Mouse (Mus musculus): Measurements from ENCODE around the gene Lhfp.
A peak's percentile ranks its signal among the peaks of the same experiment; 100 is the strongest.
"Not testable (repeated sequence)": the region's sequence is repeated elsewhere in the genome, so short reads cannot be mapped to it uniquely, and the experiment has no call there.

Lhfp gene

GRCm38 (mm10) chr3:53267046-53267445 lies 225.7 kb downstream of the Lhfp start:
- DNase-seq (ENCODE audit: low read depth, low spot score), result no peak

GRCm38 (mm10) chr3:53273220-53273619 lies 231.9 kb downstream of the Lhfp start:
- no peak for DNase-seq (ENCODE audit: low read depth, low spot score)

GRCm38 (mm10) chr3:53277993-53278392 lies 236.7 kb downstream of the Lhfp start:
- DNase-seq (ENCODE audit: low read depth, low spot score), result no peak

GRCm38 (mm10) chr3:53282005-53282404 lies 240.7 kb downstream of the Lhfp start:
- not testable (repeated sequence) for DNase-seq (ENCODE audit: low read depth, low spot score)

- no peak for DNase-seq (ENCODE audit: low read depth, low spot score)
Observed at GRCm38 (mm10) chr3:53284023-53284422, 242.7 kb downstream of the Lhfp start.

GRCm38 (mm10) chr3:53284471-53285177 lies 243.3 kb downstream of the Lhfp start:
- no peak for DNase-seq (ENCODE audit: low read depth, low spot score)

- DNase-seq (ENCODE audit: low read depth, low spot score), result no peak
Observed at GRCm38 (mm10) chr3:53288662-53289061, 247.3 kb downstream of the Lhfp start.

GRCm38 (mm10) chr3:53289589-53290219 lies 248.4 kb downstream of the Lhfp start:
- no peak for DNase-seq (ENCODE audit: low read depth, low spot score)

- DNase-seq (ENCODE audit: low read depth, low spot score), result no peak
Observed at GRCm38 (mm10) chr3:53291185-53291584, 249.9 kb downstream of the Lhfp start.

- no peak for DNase-seq (ENCODE audit: low read depth, low spot score)
Observed at GRCm38 (mm10) chr3:53291945-53292344, 250.6 kb downstream of the Lhfp start.

GRCm38 (mm10) chr3:53292474-53292873 lies 251.1 kb downstream of the Lhfp start:
- DNase-seq (ENCODE audit: low read depth, low spot score), result no peak

GRCm38 (mm10) chr3:53292979-53293378 lies 251.7 kb downstream of the Lhfp start:
- no peak for DNase-seq (ENCODE audit: low read depth, low spot score)

- no peak for DNase-seq (ENCODE audit: low read depth, low spot score)
Observed at GRCm38 (mm10) chr3:53293901-53294433, 252.6 kb downstream of the Lhfp start.

- DNase-seq (ENCODE audit: low read depth, low spot score), result no peak
Observed at GRCm38 (mm10) chr3:53294855-53295254, 253.5 kb downstream of the Lhfp start.

GRCm38 (mm10) chr3:53301866-53302265 lies 260.5 kb downstream of the Lhfp start:
- DNase-seq (ENCODE audit: low read depth, low spot score), result no peak

GRCm38 (mm10) chr3:53304123-53304900 lies 263.0 kb downstream of the Lhfp start:
- no peak for DNase-seq (ENCODE audit: low read depth, low spot score)

GRCm38 (mm10) chr3:53305860-53306259 lies 264.5 kb downstream of the Lhfp start:
- no peak for DNase-seq (ENCODE audit: low read depth, low spot score)

- peak; percentile 2 for DNase-seq (ENCODE audit: low read depth, low spot score)
Observed at GRCm38 (mm10) chr3:53308649-53309048, 267.3 kb downstream of the Lhfp start.

GRCm38 (mm10) chr3:53310093-53310492 lies 268.8 kb downstream of the Lhfp start:
- DNase-seq (ENCODE audit: low read depth, low spot score), result no peak

- no peak for DNase-seq (ENCODE audit: low read depth, low spot score)
Observed at GRCm38 (mm10) chr3:53310615-53311014, 269.3 kb downstream of the Lhfp start.

All from CD4-positive, CD25-positive, alpha-beta regulatory T cell, adult 2 months (primary cell).